Mouse (Mus musculus): ENCODE data around the gene Scgb2b24. TPM values are rescaled to one million over a fixed set of nuclear protein-coding genes. Genes with fewer than 3 reads are reported as not detected.

Scgb2b24 gene
- not detected in 2 replicates for polyA plus RNA-seq (2016; fragmentation: Nextera tagmentation; extraction: Ambion mirVana)

GRCm38 (mm10) chr7:33739212-33739611, at the start of gene Scgb2b24:
Gene Scgb2b24, minus strand, starts transcription at chr7:33739312.
- no peaks in the 10 kb centered on the region for H3K36me3 ChIP-seq (replicated peaks)
- no peaks in the 10 kb centered on the region for H3K4me1 ChIP-seq
- peaks cover 97% of the 10 kb centered on the region for H3K9me3 ChIP-seq
- DNase-seq (ENCODE audit: extremely low spot score, low spot score), result no peak
- no peak within 1 kb of the TSS for H3K27ac ChIP-seq
- 85% methylated on average over 2 of the region's 2 CpGs for WGBS
- H3K4me3 ChIP-seq, result no peak within 1 kb of the TSS
- no peaks in the 10 kb centered on the region for H3K27me3 ChIP-seq (ENCODE audit: poor library complexity, severe bottlenecking)

- 90% methylated on average over 3 of the region's 3 CpGs for WGBS
- no peak for DNase-seq (ENCODE audit: extremely low spot score, low spot score)
- H3K27ac ChIP-seq, result no peak within 1 kb of the TSS
- no peaks in the 10 kb centered on the region for H3K36me3 ChIP-seq (replicated peaks)
- no peak within 1 kb of the TSS for H3K4me3 ChIP-seq
- peaks cover 86% of the 10 kb centered on the region for H3K9me3 ChIP-seq
- H3K4me1 ChIP-seq, result no peaks in the 10 kb centered on the region
- H3K27me3 ChIP-seq (ENCODE audit: poor library complexity, severe bottlenecking), result no peaks in the 10 kb centered on the region
These were observed 4.4 kb upstream of the Scgb2b24 start, which contains the start of gene Scgb1b24 for GRCm38 (mm10) chr7:33743499-33743898. Gene Scgb1b24, plus strand, starts transcription at chr7:33743799.

- H3K4me1 ChIP-seq, result no peaks in the 10 kb centered on the region
- H3K36me3 ChIP-seq (replicated peaks), result no peaks in the 10 kb centered on the region
- peaks cover 65% of the 10 kb centered on the region for H3K9me3 ChIP-seq
- H3K27ac ChIP-seq, result no peak overlapping the region
- no peak for DNase-seq (ENCODE audit: extremely low spot score, low spot score)
- H3K27me3 ChIP-seq (ENCODE audit: poor library complexity, severe bottlenecking), result no peaks in the 10 kb centered on the region
- WGBS, result 35% methylated on average over 1 of the region's 1 CpGs
- H3K4me3 ChIP-seq, result no peak overlapping the region
These were observed 49.2 kb downstream of the Scgb2b24 start for GRCm38 (mm10) chr7:33689864-33690263.

Other genes starting within 250 kb of the Scgb2b24 start
- not detected in 2 replicates for gene Scgb2b21, start 218.9 kb downstream of the Scgb2b24 start, polyA plus RNA-seq (2016; fragmentation: Nextera tagmentation; extraction: Ambion mirVana)
- gene Scgb1b24, start 4.5 kb upstream of the Scgb2b24 start, polyA plus RNA-seq (2016; fragmentation: Nextera tagmentation; extraction: Ambion mirVana), result not detected in 2 replicates
- not detected in 2 replicates for gene Scgb2b26, start 205.7 kb upstream of the Scgb2b24 start, polyA plus RNA-seq (2016; fragmentation: Nextera tagmentation; extraction: Ambion mirVana)